Comparison of ENCODE assay signal across 9 mouse cellular contexts in the genomic region with DNA sequence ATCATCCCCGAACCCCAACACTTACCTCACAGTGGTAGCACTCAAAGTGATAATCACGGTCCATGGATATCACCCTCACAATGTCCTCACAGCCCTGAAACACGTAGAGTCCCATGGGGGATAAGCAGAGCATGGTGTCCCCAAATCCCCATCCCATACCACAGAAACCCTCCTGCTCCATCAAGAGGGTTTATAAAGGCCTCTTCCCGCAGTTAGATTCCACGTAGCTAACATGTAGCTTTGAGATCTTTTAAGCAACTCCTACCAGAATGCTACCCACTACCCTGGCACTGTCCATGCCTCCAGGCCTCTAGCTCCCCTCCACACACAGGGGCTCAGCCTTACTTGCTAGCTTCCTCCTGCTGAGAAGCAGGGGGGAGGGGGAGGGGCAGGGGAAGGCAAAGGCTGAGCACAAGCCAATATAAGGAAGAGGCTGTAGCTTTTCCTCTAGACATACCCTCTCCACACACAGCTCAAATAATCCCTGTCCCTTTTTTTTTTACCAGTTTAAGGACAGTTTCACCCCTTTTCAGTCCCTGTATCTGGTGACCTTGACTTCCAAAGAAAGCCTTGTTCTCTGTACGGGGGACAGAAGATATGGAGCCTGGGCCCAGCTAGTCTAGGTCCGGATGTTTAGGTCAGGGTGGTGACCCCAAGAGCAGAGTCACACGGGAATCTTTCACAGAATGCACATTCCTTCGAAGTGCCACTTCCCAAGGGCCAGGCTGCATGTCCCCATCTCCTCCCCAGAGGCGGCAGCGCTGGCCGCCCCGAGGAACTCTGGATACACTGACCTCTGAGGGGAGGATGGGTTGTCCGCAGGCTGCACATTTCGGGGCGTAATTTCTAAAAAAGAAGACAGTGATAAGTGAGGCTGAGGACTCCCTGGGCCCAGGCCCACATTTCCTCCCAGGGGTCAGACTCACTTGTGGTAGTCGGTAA. TPM values are rescaled to one million over a fixed set of nuclear protein-coding genes. Genes with fewer than 3 reads are reported as not detected.
DNase-seq lines count a peak whose midpoint lies in the region; ATAC-seq and TF ChIP-seq lines count a peak whose summit lies in the region.
"Had no signal": no experiment of that assay in that cellular context is flagged by ENCODE, and none has a peak within 500 bp of the region (broad histone marks: within the 10 kb centered on the region; RNA-seq: fewer than 3 reads in every experiment).

No protein-coding gene starts in this region.

- 62% methylated on average over 17 of the region's 17 CpGs for WGBS in kidney, postnatal 0 days
- WGBS in heart, embryonic 12.5 days = 46% methylated on average over 17 of the region's 17 CpGs
- 59% methylated on average over 17 of the region's 17 CpGs for WGBS in midbrain, embryonic 12.5 days

- H3K4me3 ChIP-seq in kidney, postnatal 0 days (replicated peaks; ENCODE audit: low read depth, low read length) = no peak overlapping the region
- H3K4me3 ChIP-seq in brown adipose tissue, adult 24 weeks (ENCODE audit: insufficient read depth, low read depth, low read length) = no peak overlapping the region
- H3K4me3 ChIP-seq in heart, embryonic 12.5 days = no peak overlapping the region
- H3K4me3 ChIP-seq in midbrain, embryonic 12.5 days = no peak overlapping the region

- H3K27ac ChIP-seq in kidney, postnatal 0 days = 0 out of 2 replicates have a peak overlapping the region, but pooled peaks have one; percentile 19
- H3K27ac ChIP-seq in brown adipose tissue, adult 24 weeks (replicated peaks; ENCODE audit: low read depth, low read length) = peak overlapping the region; percentile 61
- H3K27ac ChIP-seq in heart, embryonic 12.5 days (ENCODE audit: poor library complexity, severe bottlenecking) = peak overlapping the region; percentile 63
- H3K27ac ChIP-seq in midbrain, embryonic 12.5 days (replicated peaks) = 0 out of 2 replicates have a peak overlapping the region, but pooled peaks have one; percentile 15

- no peak overlapping the region for H3K9ac ChIP-seq in kidney, postnatal 0 days (ENCODE audit: low read depth, low read length)
- peak overlapping the region; percentile 56; the same call in 1 of the 2 replicates for H3K9ac ChIP-seq in heart, embryonic 12.5 days
- peak overlapping the region; percentile 12; the same call in 1 of the 2 replicates for H3K9ac ChIP-seq in midbrain, embryonic 12.5 days (replicated peaks)

- DNase-seq in kidney, postnatal 0 days (ENCODE audit: low spot score) = no peak
- DNase-seq in kidney, adult 11 months = no peak
- DNase-seq in natural killer cell, adult 2 months (ENCODE audit: low spot score in 2 of 2) = no peak
- DNase-seq in ovary, postnatal 14 days (ENCODE audit: low spot score) = no peak
- no peak for DNase-seq in layer of hippocampus, postnatal 14 days (ENCODE audit: low spot score in 2 of 2)

- H3K36me3 ChIP-seq in kidney, postnatal 0 days (ENCODE audit: insufficient read depth, low read length) = peaks cover 28% of the 10 kb centered on the region
- peaks cover 61% of the 10 kb centered on the region for H3K36me3 ChIP-seq in heart, embryonic 12.5 days
- peaks cover 27% of the 10 kb centered on the region for H3K36me3 ChIP-seq in midbrain, embryonic 12.5 days

- ATAC-seq in kidney, postnatal 0 days (replicated peaks; ENCODE audit: low FRiP score, low read depth) = no peak
- ATAC-seq in heart, embryonic 12.5 days (ENCODE audit: insufficient number of reproducible peaks, low FRiP score) = no peak
- ATAC-seq in midbrain, embryonic 12.5 days (ENCODE audit: low FRiP score, low read depth) = no peak

- H3K4me1 ChIP-seq in kidney, postnatal 0 days (replicated peaks; ENCODE audit: insufficient read depth, low read length) = peaks cover 28% of the 10 kb centered on the region
- H3K4me1 ChIP-seq in brown adipose tissue, adult 24 weeks (ENCODE audit: control insufficient read depth, insufficient read depth, insufficient read length, low read length) = no peaks in the 10 kb centered on the region; the same call in 1 of the 2 replicates
- peaks cover 60% of the 10 kb centered on the region for H3K4me1 ChIP-seq in heart, embryonic 12.5 days (replicated peaks)
- H3K4me1 ChIP-seq in midbrain, embryonic 12.5 days = peaks cover 48% of the 10 kb centered on the region

- H3K27me3 ChIP-seq in kidney, postnatal 0 days (ENCODE audit: insufficient read depth, low read length) = no peaks in the 10 kb centered on the region
- H3K27me3 ChIP-seq in heart, embryonic 12.5 days (replicated peaks) = no peaks in the 10 kb centered on the region
- 0 out of 2 replicates have a peak, but pooled peaks cover 4% of the 10 kb centered on the region for H3K27me3 ChIP-seq in midbrain, embryonic 12.5 days

- no peak for TF ChIP-seq CTCF in kidney, postnatal 0 days (IDR thresholded peaks at IDR 0.05; ENCODE audit: low read depth)

- no peaks in the 10 kb centered on the region for H3K9me3 ChIP-seq in kidney, postnatal 0 days (replicated peaks; ENCODE audit: low read length)
- no peaks in the 10 kb centered on the region for H3K9me3 ChIP-seq in heart, embryonic 12.5 days (replicated peaks)
- no peaks in the 10 kb centered on the region for H3K9me3 ChIP-seq in midbrain, embryonic 12.5 days

- no peak overlapping the region for H3K4me2 ChIP-seq in kidney, postnatal 0 days (ENCODE audit: low read length)
- H3K4me2 ChIP-seq in heart, embryonic 12.5 days = peak overlapping the region; percentile 17
- no peak overlapping the region for H3K4me2 ChIP-seq in midbrain, embryonic 12.5 days (replicated peaks)

RNA-seq across cellular contexts. Expression of a gene that starts 7.6 kb away (rescaled TPM):
- 34.6 and 40.9 TPM in 2 replicates for polyA plus RNA-seq in kidney, postnatal 0 days (2015; fragmentation: Nextera tagmentation; extraction: Ambion mirVana)
- polyA plus RNA-seq in brown adipose tissue, adult 24 weeks (2012; ENCODE audit: insufficient read depth, insufficient read length, missing spikeins) = 3.1 and 5.6 TPM in 2 replicates
- polyA plus RNA-seq in heart, embryonic 12.5 days (2016; fragmentation: Nextera tagmentation; extraction: Ambion mirVana) = 39.5 and 40.7 TPM in 2 replicates
- polyA plus RNA-seq in midbrain, embryonic 12.5 days (2016; fragmentation: Nextera tagmentation; extraction: Ambion mirVana) = 41.6 and 46.6 TPM in 2 replicates
- 1 to 10 TPM; 2.6 to 3.2 TPM for total RNA-seq in layer of hippocampus, postnatal 14 days (2021)

RNA-seq across cellular contexts. Expression of a gene that starts 15.3 kb away (rescaled TPM):
- polyA plus RNA-seq in kidney, postnatal 0 days (2015; fragmentation: Nextera tagmentation; extraction: Ambion mirVana) = 41.6 and 46.4 TPM in 2 replicates
- 4.1 and 6.8 TPM in 2 replicates for polyA plus RNA-seq in brown adipose tissue, adult 24 weeks (2012; ENCODE audit: insufficient read depth, insufficient read length, missing spikeins)
- polyA plus RNA-seq in heart, embryonic 12.5 days (2016; fragmentation: Nextera tagmentation; extraction: Ambion mirVana) = 38.0 and 46.3 TPM in 2 replicates
- 32.4 and 35.0 TPM in 2 replicates for polyA plus RNA-seq in midbrain, embryonic 12.5 days (2016; fragmentation: Nextera tagmentation; extraction: Ambion mirVana)
- total RNA-seq in layer of hippocampus, postnatal 14 days (2021) = 1 to 10 TPM; 4.1 to 4.2 TPM

RNA-seq across cellular contexts. Expression of a gene that starts 36.1 kb away (rescaled TPM):
- polyA plus RNA-seq in kidney, postnatal 0 days (2015; fragmentation: Nextera tagmentation; extraction: Ambion mirVana) = 6.4 TPM in 2 replicates
- 2.6 and 5.2 TPM in 2 replicates for polyA plus RNA-seq in brown adipose tissue, adult 24 weeks (2012; ENCODE audit: insufficient read depth, insufficient read length, missing spikeins)
- polyA plus RNA-seq in heart, embryonic 12.5 days (2016; fragmentation: Nextera tagmentation; extraction: Ambion mirVana) = 6.4 and 6.8 TPM in 2 replicates
- 8.2 and 10.4 TPM in 2 replicates for polyA plus RNA-seq in midbrain, embryonic 12.5 days (2016; fragmentation: Nextera tagmentation; extraction: Ambion mirVana)
- 1 to 10 TPM; 4.3 to 5.6 TPM for total RNA-seq in layer of hippocampus, postnatal 14 days (2021)

RNA-seq across cellular contexts. Expression of a gene that starts 48.1 kb away (rescaled TPM):
- polyA plus RNA-seq in kidney, postnatal 0 days (2015; fragmentation: Nextera tagmentation; extraction: Ambion mirVana) = 370 and 387 TPM in 2 replicates
- 231 and 291 TPM in 2 replicates for polyA plus RNA-seq in brown adipose tissue, adult 24 weeks (2012; ENCODE audit: insufficient read depth, insufficient read length, missing spikeins)
- polyA plus RNA-seq in heart, embryonic 12.5 days (2016; fragmentation: Nextera tagmentation; extraction: Ambion mirVana) = 300 and 308 TPM in 2 replicates
- polyA plus RNA-seq in midbrain, embryonic 12.5 days (2016; fragmentation: Nextera tagmentation; extraction: Ambion mirVana) = 363 and 400 TPM in 2 replicates
- 100 to 1,000 TPM; 211 to 215 TPM for total RNA-seq in layer of hippocampus, postnatal 14 days (2021)

RNA-seq across cellular contexts. Expression of a gene that starts 51.5 kb away (rescaled TPM):
- polyA plus RNA-seq in kidney, postnatal 0 days (2015; fragmentation: Nextera tagmentation; extraction: Ambion mirVana) = 0.13 TPM in 1 of 2 replicates, not detected in the other
- not detected in 2 replicates for polyA plus RNA-seq in brown adipose tissue, adult 24 weeks (2012; ENCODE audit: insufficient read depth, insufficient read length, missing spikeins)
- not detected in 2 replicates for polyA plus RNA-seq in heart, embryonic 12.5 days (2016; fragmentation: Nextera tagmentation; extraction: Ambion mirVana)
- not detected in 2 replicates for polyA plus RNA-seq in midbrain, embryonic 12.5 days (2016; fragmentation: Nextera tagmentation; extraction: Ambion mirVana)
- under 1 TPM; 0.35 to 0.38 TPM for total RNA-seq in layer of hippocampus, postnatal 14 days (2021)
- total RNA-seq: liver, adult 2 months had no signal
- polyA plus RNA-seq: liver, adult 2 months had no signal
